Mouse (Mus musculus): ENCODE results near the gene Phrf1. TPM values are rescaled to one million over a fixed set of nuclear protein-coding genes. Genes with fewer than 3 reads are reported as not detected.
A peak's percentile ranks its signal among the peaks of the same experiment; 100 is the strongest.

Phrf1 gene
- total RNA-seq (2021) = 10 to 100 TPM; 76.9 to 78.8 TPM
- long read RNA-seq, full-length matches to known transcripts = 21 of 63 reads
- long read RNA-seq, partial matches to known transcripts = 13 of 63 reads
- long read RNA-seq, other reads (novel, unspliced or antisense) = 29 of 63 reads

- peak; percentile 86 to 91 for DNase-seq (ENCODE audit: low spot score in 2 of 2)
Observed at GRCm38 (mm10) chr7:141228279-141229067, at the start of gene Phrf1. Gene Phrf1, plus strand, starts transcription at chr7:141228784.

GRCm38 (mm10) chr7:141188194-141188593, 40.4 kb upstream of the Phrf1 start:
- no peak for DNase-seq (ENCODE audit: low spot score in 2 of 2)

GRCm38 (mm10) chr7:141188733-141189132, 39.9 kb upstream of the Phrf1 start:
- DNase-seq (ENCODE audit: low spot score in 2 of 2) = no peak

GRCm38 (mm10) chr7:141190220-141190619, 38.4 kb upstream of the Phrf1 start:
- no peak for DNase-seq (ENCODE audit: low spot score in 2 of 2)

- no peak for DNase-seq (ENCODE audit: low spot score in 2 of 2)
Observed at GRCm38 (mm10) chr7:141191036-141191435, 37.5 kb upstream of the Phrf1 start.

DNA sequence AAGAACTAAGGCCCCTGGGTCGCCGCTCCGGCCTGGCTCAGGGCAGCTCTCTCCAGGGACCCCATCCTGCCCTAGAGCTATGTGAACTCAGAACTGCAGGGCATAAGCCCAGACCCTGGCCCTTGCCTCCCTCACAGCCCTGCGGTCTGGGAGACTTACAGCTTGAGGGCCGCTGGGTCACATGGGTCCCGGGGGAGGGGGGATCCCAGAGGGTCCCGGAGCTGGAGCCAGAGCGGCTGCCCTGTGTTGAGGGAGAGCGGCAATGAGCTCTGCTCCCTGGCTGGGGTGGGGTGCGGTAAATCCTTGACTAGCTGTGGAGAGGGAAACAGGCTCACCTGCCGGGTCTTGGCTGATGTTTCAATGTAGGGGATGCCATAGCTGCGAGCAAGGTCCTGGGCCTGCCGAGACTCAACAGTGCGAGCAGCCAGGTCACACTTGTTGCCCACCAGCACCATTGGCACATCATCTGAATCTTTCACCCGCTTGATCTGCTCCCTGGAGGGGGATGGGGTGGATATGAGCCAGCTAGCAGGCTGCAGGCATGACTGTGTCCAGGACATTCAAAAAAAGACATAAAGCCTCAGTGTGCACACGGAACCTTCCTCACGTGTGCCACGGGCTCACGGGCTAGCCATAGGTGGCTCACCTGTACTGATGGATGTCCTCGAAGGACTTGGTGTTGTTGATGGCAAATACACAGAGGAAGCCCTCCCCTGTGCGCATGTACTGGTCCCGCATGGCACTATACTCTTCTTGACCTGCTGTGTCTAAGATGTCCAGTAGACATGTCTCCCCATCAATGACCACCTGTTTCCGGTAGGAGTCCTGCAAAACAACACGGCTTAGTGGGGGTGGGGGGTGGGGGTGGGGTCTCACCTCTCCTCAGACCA, 36.5 kb upstream of the Phrf1 start:
- no peak for DNase-seq (ENCODE audit: low spot score in 2 of 2)

GRCm38 (mm10) chr7:141192776-141193347, 35.7 kb upstream of the Phrf1 start:
- no peak for DNase-seq (ENCODE audit: low spot score in 2 of 2)

DNA sequence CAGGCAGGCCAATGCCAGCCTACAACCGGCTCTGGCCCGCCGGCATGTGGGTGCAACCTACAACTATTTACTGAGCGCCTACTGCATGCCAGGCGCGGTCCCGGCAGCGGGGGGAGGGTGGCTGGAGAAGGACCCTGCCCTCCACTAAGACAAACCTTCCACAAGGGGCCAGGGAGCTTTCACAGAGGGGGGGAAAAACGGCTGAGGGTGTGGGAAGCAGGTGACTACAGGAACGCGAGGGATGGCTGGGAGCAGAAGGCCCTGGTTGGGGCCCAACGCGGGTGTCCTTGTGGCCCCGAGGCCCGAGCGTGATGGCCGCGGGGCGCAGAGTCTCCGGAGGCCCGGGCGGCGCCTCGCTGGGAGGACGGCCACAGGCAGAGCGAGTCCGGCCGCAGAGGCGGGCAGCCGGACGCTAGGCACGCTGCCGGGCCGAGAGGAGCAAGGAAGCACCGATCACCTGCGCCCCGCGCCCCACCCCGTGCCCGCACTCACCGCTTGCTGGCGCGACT, 35.2 kb upstream of the Phrf1 start:
- DNase-seq (ENCODE audit: low spot score in 2 of 2) = peak in 1 of 2 experiments; percentile 39

DNA sequence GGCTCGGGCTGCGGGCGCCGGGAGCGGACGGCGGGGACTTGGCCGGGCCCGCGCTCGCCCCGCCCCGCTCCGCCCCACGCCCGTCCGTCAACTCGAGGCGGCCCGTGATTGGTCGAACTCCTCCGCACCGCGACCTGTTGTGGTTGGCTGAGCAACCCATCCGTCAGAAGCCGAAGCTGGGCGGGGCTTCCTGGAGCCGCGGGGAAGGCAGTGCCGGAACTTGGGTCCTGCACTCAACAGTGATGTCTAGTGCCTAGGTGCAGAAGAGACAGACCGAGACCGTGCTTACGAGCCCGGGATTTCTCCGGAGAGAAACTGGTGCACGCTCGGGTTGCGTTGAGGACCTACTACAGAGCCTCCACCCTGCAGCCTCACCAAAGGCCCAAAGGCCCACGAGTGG, 34.6 kb upstream of the Phrf1 start, which contains the start of the genes Hras and Lrrc56:
Gene Hras (minus strand): TSS at position 58 of the 400 bp plus-strand sequence.
Gene Lrrc56 (plus strand): TSS at position 210 of the 400 bp plus-strand sequence.
- peak; percentile 95 to 98 for DNase-seq (ENCODE audit: low spot score in 2 of 2)

DNA sequence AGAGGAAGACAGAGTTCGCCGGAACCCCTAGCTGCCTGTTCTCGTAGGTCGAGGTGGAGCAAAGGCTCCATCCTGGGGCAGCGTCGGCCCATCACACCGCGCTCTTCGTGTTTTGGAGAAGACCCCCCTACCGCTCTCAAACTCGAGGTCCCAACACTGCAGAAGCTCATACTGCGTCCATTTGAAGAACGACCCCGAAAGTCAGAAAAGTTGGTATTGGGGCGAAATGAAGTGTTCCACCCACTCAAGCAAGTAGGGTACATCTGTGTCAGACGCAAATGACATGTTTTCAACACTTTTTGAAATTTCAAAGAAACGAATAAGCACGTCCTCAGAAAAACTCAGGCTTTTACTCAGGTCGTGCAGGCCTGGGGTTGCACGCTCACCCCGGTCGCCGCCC, 34.2 kb upstream of the Phrf1 start:
- no peak for DNase-seq (ENCODE audit: low spot score in 2 of 2)

DNA sequence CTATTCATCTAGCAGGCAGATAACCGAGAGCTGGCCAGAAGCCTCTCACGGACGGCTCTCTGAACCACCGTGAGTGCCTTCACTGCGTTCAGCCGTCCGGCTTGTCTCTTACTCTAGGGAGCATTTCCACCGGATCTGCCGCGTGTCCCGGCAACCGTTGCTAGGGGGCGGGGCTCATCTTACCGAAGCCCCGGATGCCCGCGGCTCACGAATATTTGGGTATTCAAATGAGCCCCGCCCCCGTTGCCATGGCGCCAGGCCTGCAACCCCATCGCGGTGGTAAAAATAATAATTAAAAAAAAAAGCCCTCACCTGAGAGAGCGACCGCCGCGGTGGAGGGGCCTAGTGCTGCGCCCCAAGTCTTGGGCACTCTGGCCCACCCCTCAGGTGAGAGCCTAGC, 33.8 kb upstream of the Phrf1 start:
- DNase-seq (ENCODE audit: low spot score in 2 of 2) = peak; percentile 81 to 89

DNA sequence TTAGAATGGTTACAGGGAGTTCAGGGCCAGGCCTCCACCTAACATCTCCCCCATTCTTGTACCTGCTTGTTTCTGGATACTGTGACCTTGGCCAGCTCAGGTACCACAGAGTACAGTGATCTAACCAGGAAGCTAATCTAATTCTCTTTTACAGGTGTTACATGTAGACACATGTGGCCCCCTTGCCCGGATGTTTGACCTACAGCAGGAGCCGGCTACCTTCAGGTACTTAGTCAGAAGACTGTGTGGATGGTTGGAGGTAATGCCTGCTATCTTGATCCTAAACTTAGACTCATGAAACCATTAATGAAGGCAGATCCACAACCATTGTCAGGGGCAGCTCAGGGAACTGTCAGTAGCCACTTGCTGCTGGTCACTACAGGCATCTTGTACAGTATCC, 32.8 kb upstream of the Phrf1 start:
- no peak for DNase-seq (ENCODE audit: low spot score in 2 of 2)

DNA sequence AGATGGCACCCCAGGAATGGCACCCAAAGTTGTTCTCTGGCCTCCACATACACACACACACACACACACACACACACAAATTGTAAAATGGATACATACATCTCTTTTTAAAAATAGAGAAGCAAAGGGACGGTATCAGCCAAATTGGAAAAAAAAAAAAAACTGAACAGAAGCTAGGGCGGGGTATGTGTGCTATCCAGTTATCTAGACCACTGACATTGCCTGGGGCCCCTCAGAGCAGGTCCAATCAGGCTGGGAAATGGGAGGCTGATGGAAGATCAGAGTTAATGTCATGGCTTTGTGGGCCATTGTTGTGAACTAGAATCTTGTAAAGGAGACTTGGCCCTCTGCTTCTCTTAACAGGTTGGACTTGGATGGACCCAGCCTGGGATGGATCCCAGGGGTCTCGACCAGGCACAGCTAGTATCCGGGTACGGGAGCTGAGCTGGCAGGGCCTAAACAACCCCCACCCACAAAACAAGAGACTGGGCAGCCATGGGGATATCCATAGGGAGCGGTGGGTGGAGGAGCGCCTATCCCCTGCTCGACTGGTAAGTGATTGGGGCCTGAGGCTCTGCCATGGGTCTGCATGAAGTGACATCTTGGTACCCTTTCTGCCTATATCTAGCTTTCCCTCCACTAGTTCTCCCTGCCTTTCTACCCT, 31.8 kb upstream of the Phrf1 start:
- DNase-seq (ENCODE audit: low spot score in 2 of 2) = no peak

GRCm38 (mm10) chr7:141198121-141198520, 30.5 kb upstream of the Phrf1 start:
- DNase-seq (ENCODE audit: low spot score in 2 of 2) = no peak

- no peak for DNase-seq (ENCODE audit: low spot score in 2 of 2)
Observed at GRCm38 (mm10) chr7:141204546-141204945, 24.0 kb upstream of the Phrf1 start.

GRCm38 (mm10) chr7:141205504-141205903, 23.1 kb upstream of the Phrf1 start:
- no peak for DNase-seq (ENCODE audit: low spot score in 2 of 2)

DNA sequence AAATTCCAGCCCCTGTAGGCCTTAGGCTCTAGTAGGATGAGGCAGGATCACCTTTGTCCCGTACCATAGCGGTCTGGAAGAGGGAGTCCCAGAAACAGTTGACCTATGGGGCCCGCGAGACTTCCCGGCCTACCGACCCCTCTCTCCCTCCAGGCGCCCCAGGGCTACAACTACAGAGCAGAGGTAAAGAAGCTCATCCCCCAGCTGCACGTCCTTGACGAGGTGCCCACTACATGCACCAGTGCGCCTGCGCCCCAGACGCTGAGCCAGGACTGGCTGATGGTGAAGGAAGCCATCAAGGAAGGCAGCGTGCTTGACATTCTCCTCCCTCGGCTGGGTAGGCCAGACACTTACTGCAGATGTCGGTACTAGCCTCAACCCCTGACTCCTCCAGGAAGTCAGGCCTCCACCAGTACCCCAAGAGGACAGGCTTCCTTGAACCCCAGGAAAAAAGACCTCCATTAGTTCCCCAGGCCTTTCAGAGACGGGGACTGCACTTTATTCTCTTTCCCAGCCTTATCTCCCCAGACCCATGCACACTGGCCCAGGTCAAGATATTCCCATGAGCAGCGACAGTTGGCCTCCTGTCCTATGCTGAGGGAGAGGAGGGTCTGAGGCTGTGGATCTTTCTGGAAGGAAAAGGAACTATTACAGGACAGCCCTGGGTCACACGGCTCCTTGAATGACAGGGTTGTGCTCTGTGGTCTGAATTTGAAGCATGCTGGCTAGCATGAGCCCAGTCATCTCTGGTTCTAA, 22.2 kb upstream of the Phrf1 start:
- no peak for DNase-seq (ENCODE audit: low spot score in 2 of 2)

GRCm38 (mm10) chr7:141209526-141209925, 19.1 kb upstream of the Phrf1 start:
- DNase-seq (ENCODE audit: low spot score in 2 of 2) = no peak

GRCm38 (mm10) chr7:141210137-141210536, 18.4 kb upstream of the Phrf1 start:
- no peak for DNase-seq (ENCODE audit: low spot score in 2 of 2)

- no peak for DNase-seq (ENCODE audit: low spot score in 2 of 2)
Observed at GRCm38 (mm10) chr7:141210606-141211131, 17.9 kb upstream of the Phrf1 start.

Data from layer of hippocampus, adult 18-20 months (tissue).